Mouse (Mus musculus) thymus, adult 2 months (tissue): ENCODE data around the gene Pip5kl1.

Source experiments
- CTCF ChIP-seq: fragments of 200-500 bp; IDR thresholded peaks from 2 replicates; pipeline ENCODE4 v1.5.1; 2012; ENCODE audit warnings: mild to moderate bottlenecking, control low read depth, low read length, moderate library complexity, borderline replicate concordance; ENCODE audit not compliant: control insufficient read depth, poor library complexity, insufficient read depth; ENCODE audit errors: extremely low read depth
- POLR2A ChIP-seq: fragments of 200-500 bp; IDR thresholded peaks from 2 replicates; pipeline ENCODE4 v1.6.1; 2012; ENCODE audit warnings: mild to moderate bottlenecking, low read length, control low read depth, moderate library complexity; ENCODE audit not compliant: control insufficient read depth, poor library complexity, insufficient read depth; ENCODE audit errors: extremely low read depth

DNA sequence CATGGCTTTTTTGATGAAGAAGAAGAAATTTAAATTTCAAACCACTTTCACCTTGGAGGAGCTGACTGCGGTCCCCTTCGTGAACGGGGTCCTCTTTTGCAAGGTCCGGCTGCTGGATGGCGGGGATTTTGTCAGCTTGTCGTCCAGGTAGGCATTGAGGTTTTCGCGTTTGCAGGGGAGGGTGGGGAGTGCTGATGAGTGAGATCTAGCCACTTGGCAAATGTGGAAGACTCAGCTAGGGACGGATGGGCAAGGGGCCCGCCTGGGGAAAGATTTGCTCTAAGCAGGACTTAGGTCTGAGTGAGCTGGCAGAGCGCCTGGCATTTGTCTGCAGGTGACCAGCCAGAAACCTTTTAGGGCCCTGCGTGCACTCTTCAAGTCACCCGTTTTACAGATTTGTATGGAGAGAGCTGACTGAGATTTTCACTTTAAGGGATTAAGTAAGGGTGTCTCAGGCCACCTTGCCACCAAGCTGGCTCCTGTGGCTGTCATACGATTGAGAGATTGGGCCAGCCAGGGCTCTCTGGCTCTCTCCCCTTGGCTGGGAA lies 38.4 kb upstream of the Pip5kl1 start:
- TF ChIP-seq POLR2A (no peak), CTCF (no peak)
